Mouse (Mus musculus): ENCODE measurements around the gene Arfip1. TPM values are rescaled to one million over a fixed set of nuclear protein-coding genes. Genes with fewer than 3 reads are reported as not detected.

Arfip1 gene
- 28.1 and 31.2 TPM in 2 replicates for polyA plus RNA-seq (2016; fragmentation: Nextera tagmentation; extraction: Ambion mirVana)

DNA sequence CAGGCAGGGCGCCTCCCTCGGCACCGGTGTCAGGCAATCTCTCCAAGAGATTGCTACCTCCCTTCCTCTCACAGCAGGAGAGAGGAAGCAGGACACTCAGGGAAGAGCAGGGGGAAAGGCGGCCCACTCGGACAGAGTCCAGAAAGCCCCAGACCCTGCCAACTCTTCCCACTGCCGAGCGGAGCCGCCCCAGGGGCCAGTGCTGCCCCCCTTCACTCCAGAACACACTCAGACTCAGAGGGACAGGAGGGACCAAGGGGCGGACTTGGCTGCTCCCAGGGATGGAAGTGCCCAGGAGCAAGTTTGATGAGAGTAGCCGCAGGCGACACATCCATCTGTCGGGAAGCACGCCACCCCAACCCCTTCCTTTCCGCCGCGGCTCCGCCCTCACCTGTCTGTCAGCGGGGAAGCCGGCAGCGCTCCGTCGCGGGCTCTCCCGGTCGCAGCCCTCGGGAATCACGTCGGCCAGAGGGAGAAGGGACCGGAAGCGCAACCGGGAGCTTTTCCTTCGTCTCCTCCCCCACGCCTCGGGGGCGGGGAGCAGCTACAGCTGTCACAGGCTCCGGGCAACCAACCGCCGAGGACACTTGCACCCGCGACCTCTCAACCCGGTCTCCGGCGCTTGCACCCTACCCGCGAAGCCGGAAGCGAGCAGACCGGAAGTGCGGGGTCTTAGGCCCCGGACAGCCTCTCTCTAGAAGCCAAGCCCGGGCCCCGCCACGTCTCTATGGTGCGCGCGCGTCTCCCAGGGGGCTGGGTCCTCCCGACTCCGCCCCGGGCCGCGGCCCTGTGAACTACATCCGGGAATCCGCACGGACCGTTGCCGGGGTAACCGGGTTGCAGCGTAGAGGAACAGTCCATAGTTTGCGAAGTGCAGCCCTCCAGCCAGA, at the start of gene Arfip1:
Arfip1 (minus strand) TSS at position 603 of the 890 bp plus-strand sequence.
- peak; percentile 99 for DNase-seq (ENCODE audit: low spot score)
- Histone ChIP-seq H3K27ac (replicated peaks) (peak within 1 kb of the TSS; percentile 91), H3K36me3 (replicated peaks) (no peaks in the 10 kb centered on the region), H3K4me3 (peak within 1 kb of the TSS; percentile 92), H3K27me3 (replicated peaks; ENCODE audit: low read depth, poor library complexity, severe bottlenecking) (0 out of 2 replicates have a peak, but pooled peaks cover 8% of the 10 kb centered on the region), H3K9me3 (no peaks in the 10 kb centered on the region), H3K4me1 (peaks cover 25% of the 10 kb centered on the region)
- WGBS, result under 1% methylated on average over 70 of the region's 70 CpGs

DNA sequence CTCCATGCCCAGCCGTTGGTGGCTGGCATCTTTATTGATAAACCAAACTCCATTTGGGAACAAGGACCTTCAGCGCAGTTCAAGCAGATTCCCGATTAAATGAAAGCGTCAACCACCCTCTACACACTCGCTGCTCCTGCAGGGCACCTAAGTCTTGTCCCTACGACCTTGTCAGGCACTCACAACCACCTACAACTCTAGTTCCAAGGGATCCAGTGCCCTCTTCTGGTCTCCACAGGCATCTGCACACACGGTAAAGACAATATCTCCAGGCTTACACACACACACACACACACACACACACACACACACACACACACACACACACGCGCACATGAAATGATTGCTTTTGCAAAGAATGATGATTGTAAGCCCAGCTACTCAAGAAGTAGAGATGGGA, 49.2 kb upstream of the Arfip1 start:
- H3K4me3 ChIP-seq, result no peak overlapping the region
- H3K36me3 ChIP-seq (replicated peaks), result no peaks in the 10 kb centered on the region
- DNase-seq (ENCODE audit: low spot score), result no peak
- H3K27me3 ChIP-seq (replicated peaks; ENCODE audit: low read depth, poor library complexity, severe bottlenecking), result no peaks in the 10 kb centered on the region
- no peak overlapping the region for H3K27ac ChIP-seq (replicated peaks)
- H3K9me3 ChIP-seq, result no peaks in the 10 kb centered on the region
- WGBS, result 93% methylated on average over 9 of the region's 9 CpGs
- 0 out of 2 replicates have a peak, but pooled peaks cover 3% of the 10 kb centered on the region for H3K4me1 ChIP-seq

DNA sequence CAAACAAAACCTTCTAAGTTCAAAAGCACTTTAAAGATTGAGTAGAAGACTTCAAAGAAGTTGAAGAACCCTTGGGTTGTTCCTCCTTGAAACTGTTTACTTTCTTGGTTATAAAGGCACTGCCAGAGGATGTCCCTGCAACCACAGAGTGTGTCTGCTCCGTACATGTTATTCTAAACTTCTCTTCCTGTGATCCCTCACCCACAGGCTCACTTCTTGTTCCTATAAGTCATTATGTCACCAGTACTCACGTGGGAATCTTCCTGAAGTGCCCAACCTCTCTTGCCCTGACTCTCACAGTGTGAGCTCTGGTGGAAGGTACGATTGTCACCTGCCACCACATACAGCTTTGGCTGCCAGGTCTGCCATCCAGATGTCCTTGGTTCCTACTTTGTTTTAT, 39.6 kb upstream of the Arfip1 start:
- H3K4me1 ChIP-seq, result 0 out of 2 replicates have a peak, but pooled peaks cover 4% of the 10 kb centered on the region
- 72% methylated on average over 3 of the region's 3 CpGs for WGBS

DNA sequence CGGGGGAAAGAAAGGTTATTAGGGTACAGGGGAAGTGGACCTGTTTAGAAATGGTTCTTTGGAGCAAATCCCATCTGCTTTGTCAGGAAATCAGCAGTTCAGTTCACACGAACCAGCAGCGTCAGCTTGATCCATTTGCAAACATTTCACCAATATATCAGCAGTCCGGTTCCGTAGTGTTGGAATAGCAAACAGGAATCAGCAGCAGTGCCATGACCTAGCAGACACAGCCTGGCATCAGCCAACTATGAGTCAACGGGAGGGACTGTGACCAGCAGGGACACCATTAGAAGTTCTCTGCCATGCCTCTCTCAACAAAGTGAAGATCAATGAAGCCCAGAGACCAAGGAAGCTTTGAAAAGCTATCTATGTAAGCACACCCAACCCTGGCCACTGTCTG, 37.3 kb upstream of the Arfip1 start:
- Histone ChIP-seq H3K4me3 (no peak overlapping the region), H3K36me3 (replicated peaks) (no peaks in the 10 kb centered on the region), H3K4me1 (no peaks in the 10 kb centered on the region), H3K9me3 (no peaks in the 10 kb centered on the region), H3K27ac (replicated peaks) (no peak overlapping the region), H3K27me3 (replicated peaks; ENCODE audit: low read depth, poor library complexity, severe bottlenecking) (no peaks in the 10 kb centered on the region)
- DNase-seq (ENCODE audit: low spot score), result no peak
- WGBS, result 92% methylated on average over 6 of the region's 6 CpGs

More for the DNA sequence above, 39.6 kb upstream of the Arfip1 start:
- DNase-seq (ENCODE audit: low spot score), result no peak
- H3K4me3 ChIP-seq, result no peak overlapping the region
- H3K36me3 ChIP-seq (replicated peaks), result no peaks in the 10 kb centered on the region
- no peaks in the 10 kb centered on the region for H3K27me3 ChIP-seq (replicated peaks; ENCODE audit: low read depth, poor library complexity, severe bottlenecking)
- H3K27ac ChIP-seq (replicated peaks), result no peak overlapping the region
- no peaks in the 10 kb centered on the region for H3K9me3 ChIP-seq

DNA sequence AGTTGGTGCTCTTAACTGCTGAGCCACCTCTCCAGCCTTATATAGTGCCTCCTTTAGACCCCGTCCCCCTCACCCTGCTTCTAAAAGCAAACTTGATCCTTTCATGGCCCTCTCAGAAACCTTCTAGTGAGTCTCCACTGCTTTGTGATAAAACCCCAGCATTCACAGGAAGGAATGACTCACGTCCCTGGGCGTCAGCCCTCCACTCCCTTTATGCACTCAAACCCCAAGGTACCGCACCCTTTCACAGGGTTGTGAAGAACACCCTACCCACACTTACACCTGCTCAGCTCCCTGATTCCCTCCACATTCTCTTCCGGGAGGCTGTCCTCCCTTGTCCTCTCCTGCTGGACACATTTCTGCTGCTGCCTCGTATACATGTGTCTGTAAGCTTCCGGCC, 36.6 kb upstream of the Arfip1 start:
- Histone ChIP-seq H3K4me3 (no peak overlapping the region), H3K4me1 (no peaks in the 10 kb centered on the region), H3K27ac (replicated peaks) (no peak overlapping the region), H3K9me3 (no peaks in the 10 kb centered on the region), H3K36me3 (replicated peaks) (no peaks in the 10 kb centered on the region), H3K27me3 (replicated peaks; ENCODE audit: low read depth, poor library complexity, severe bottlenecking) (no peaks in the 10 kb centered on the region)
- DNase-seq (ENCODE audit: low spot score), result no peak
- WGBS, result 93% methylated on average over 7 of the region's 7 CpGs

DNA sequence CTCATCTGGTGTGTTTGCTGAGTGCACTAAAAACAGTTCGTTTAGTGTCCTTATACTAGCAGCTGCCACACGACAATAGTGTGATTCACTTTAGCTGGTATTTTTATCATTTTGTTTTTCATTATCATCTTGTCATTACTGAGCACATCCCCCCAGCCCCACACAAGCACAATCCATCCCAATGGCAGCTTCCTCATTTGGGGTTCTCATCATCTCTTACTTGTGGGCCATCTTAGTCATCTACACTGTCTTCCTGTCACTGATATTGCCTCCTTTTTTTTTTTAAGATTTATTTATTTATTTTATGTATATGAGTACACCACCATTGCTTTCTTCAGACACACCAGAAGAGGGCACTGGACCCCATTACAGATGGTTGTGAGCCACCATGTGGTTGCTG, 36.2 kb upstream of the Arfip1 start:
- Histone ChIP-seq H3K9me3 (no peaks in the 10 kb centered on the region), H3K4me3 (no peak overlapping the region), H3K36me3 (replicated peaks) (no peaks in the 10 kb centered on the region), H3K27ac (replicated peaks) (no peak overlapping the region), H3K27me3 (replicated peaks; ENCODE audit: low read depth, poor library complexity, severe bottlenecking) (no peaks in the 10 kb centered on the region), H3K4me1 (no peaks in the 10 kb centered on the region)
- DNase-seq (ENCODE audit: low spot score), result no peak
- WGBS, result 86% methylated on average over 2 of the region's 2 CpGs

DNA sequence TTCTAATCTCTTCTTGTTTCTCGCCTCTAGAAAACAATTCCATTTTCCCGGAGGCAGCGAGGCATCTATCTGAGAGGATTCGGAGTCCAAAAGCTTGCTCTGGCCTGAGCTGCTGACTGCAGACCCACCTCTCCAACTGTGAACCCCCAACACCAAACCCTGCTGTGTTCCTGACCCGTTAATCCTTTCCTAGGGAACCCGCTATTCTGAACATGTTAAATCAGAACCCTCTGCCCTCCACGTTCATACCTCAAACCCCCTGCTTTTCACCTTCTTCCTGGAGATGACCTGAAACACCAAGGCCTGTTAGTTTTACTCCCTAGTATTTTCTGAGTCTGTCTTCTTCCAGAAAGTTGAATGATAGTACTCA, 33.4 kb upstream of the Arfip1 start:
- Histone ChIP-seq H3K9me3 (no peaks in the 10 kb centered on the region; the same call in 1 of the 2 replicates), H3K27ac (replicated peaks) (no peak overlapping the region), H3K36me3 (replicated peaks) (no peaks in the 10 kb centered on the region), H3K4me1 (no peaks in the 10 kb centered on the region), H3K4me3 (no peak overlapping the region), H3K27me3 (replicated peaks; ENCODE audit: low read depth, poor library complexity, severe bottlenecking) (no peaks in the 10 kb centered on the region)
- no peak for DNase-seq (ENCODE audit: low spot score)
- 33% methylated on average over 7 of the region's 7 CpGs for WGBS

DNA sequence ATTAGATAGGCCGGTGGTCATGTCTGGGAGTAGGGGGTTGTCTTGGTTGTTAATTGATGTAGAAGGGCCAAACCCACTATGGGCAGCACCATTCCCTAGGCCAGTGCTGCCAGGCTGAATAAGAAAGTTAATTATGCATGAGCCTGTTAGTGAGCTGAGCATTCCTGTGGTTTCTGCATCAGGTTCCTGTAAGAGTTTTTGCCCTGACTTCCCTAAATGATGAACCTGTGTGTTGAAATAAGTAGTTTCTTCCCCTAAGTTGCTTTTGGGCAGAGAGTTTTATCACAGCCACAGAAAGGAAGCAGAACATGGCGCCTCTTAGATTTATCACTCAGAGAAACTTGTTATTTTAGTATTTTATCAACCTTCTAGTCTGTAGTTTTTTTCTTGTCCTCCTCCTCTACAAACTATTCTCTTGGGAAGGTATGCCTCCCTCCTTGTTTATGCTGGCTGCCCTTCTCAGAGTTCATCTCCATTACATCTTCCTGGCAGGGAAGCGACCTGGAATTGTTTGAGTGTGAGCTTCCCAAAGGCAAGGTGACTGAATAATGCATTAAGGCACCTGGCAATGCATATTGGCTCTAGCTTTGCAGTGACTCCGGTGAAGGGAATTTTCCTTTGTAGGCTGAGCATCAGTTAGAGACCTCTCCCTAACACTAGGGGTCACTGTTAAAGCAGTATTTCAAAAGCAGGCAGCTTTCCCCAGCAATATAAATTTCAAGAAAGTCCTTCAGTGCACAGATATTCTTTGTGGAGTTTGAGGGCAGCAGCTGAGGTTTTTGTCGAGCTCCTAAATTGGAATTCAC, 32.8 kb upstream of the Arfip1 start:
- H3K4me3 ChIP-seq, result no peak overlapping the region
- 29% methylated on average over 5 of the region's 5 CpGs for WGBS
- H3K36me3 ChIP-seq (replicated peaks), result no peaks in the 10 kb centered on the region
- H3K4me1 ChIP-seq, result no peaks in the 10 kb centered on the region
- H3K27ac ChIP-seq (replicated peaks), result no peak overlapping the region
- no peaks in the 10 kb centered on the region for H3K27me3 ChIP-seq (replicated peaks; ENCODE audit: low read depth, poor library complexity, severe bottlenecking)
- H3K9me3 ChIP-seq, result no peaks in the 10 kb centered on the region; the same call in 1 of the 2 replicates
- DNase-seq (ENCODE audit: low spot score), result no peak

DNA sequence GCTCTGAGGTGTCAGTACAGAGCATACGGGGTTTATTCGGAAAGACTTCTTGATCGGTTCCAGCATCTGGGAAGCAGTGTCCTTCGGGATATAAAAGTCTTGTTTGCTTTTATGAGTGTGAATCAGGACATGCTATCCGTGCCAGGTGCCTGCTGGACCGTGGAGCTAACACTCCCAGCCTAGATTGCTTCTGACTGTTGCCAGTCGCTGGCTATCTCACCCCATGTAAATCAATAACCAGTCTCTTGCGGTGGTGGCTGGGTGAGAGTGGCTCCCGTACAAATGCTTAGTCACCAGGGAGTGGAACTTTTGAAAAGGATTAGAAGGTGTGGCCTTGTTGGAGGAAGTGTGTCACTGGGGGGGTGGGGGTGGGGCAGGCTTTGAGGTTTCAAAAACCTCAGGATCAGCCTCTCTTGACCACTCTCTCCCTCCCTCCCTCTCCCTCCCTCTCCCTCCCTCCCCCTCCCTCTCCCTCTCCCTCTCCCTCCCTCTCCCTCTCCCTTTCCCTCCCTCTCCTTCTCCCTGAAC, 27.8 kb upstream of the Arfip1 start:
- WGBS, result 86% methylated on average over 9 of the region's 9 CpGs

DNA sequence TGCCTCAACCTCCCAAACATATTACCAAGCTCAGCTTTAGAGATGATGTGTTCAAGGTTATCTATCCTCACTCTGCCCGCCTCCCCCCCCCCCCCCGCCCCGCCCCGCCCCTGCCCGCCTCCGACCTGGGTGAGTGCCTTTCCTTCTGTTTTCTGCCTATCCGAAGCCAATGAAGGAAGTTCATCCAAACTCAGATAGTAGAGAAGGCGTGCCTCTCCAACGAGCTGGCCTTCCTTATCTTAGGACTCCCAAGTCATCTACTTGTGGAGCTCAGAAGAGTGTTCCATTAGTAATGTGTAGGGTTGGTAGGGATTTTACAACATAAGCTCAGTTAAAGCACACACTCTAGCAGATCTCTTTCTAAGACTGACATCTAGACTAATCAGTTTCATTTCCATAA, 20.8 kb upstream of the Arfip1 start:
- Histone ChIP-seq H3K27ac (replicated peaks) (no peak overlapping the region), H3K36me3 (replicated peaks) (no peaks in the 10 kb centered on the region), H3K27me3 (replicated peaks; ENCODE audit: low read depth, poor library complexity, severe bottlenecking) (no peaks in the 10 kb centered on the region), H3K4me1 (peaks cover 4% of the 10 kb centered on the region; the same call in 1 of the 2 replicates), H3K4me3 (no peak overlapping the region), H3K9me3 (0 out of 2 replicates have a peak, but pooled peaks cover 5% of the 10 kb centered on the region)
- WGBS, result 84% methylated on average over 9 of the region's 9 CpGs
- DNase-seq (ENCODE audit: low spot score), result no peak

More for the DNA sequence above, 27.8 kb upstream of the Arfip1 start:
- Histone ChIP-seq H3K36me3 (replicated peaks) (no peaks in the 10 kb centered on the region), H3K4me3 (no peak overlapping the region), H3K27ac (replicated peaks) (no peak overlapping the region), H3K9me3 (peaks cover 5% of the 10 kb centered on the region; the same call in 1 of the 2 replicates), H3K4me1 (no peaks in the 10 kb centered on the region), H3K27me3 (replicated peaks; ENCODE audit: low read depth, poor library complexity, severe bottlenecking) (no peaks in the 10 kb centered on the region)
- no peak for DNase-seq (ENCODE audit: low spot score)

DNA sequence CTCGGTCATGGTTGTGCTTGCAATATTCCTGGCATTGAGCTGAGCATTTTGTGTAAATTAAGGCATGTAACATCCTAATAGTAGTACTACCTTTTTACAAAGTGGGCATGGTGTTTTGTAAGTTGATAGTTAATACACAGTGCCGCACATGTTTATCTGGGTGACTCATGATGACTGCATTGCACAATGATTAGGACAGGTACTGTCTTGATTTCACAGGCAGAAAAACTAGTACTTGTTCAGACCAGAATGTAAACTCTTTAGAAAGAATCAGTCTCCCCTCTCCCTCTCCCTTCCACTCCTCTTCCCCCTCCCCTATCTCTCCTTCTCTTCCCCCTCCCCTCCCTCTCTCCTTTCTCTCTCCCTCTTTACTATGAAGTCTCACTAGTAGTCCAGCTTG, 20.3 kb upstream of the Arfip1 start:
- Histone ChIP-seq H3K27ac (replicated peaks) (no peak overlapping the region), H3K4me1 (peaks cover 4% of the 10 kb centered on the region; the same call in 1 of the 2 replicates), H3K27me3 (replicated peaks; ENCODE audit: low read depth, poor library complexity, severe bottlenecking) (no peaks in the 10 kb centered on the region), H3K4me3 (no peak overlapping the region), H3K9me3 (0 out of 2 replicates have a peak, but pooled peaks cover 5% of the 10 kb centered on the region), H3K36me3 (replicated peaks) (no peaks in the 10 kb centered on the region)
- DNase-seq (ENCODE audit: low spot score), result no peak
- 94% methylated on average over 2 of the region's 2 CpGs for WGBS

DNA sequence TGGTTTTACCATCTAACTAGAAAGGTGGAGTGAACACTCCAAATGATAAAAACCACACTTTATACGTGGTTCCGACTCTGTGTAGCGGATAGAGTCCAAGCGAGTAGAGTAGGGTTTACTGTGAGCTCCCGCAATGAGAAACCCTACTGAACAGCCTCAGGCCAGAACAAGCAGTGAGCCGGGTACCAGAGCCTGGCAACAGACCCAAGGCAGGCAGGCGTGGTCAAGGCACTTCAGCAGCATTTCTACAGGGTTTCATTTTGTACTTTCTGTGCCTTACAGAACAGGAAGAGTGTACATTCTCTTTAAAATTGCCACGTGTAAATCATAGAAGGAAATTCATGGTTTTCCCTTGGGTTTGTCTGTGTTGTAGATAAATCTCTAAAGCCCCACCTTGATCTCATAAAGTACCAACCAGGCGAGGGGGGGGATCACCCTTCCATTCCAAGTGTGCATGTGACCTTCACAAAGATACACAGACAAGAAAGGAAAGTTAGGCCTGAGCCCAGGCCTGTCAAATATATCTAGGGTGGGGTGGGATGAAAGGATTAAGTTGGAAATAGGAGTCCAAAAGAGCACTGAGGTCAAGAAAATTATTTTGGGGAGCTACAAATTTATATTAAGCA, 19.6 kb upstream of the Arfip1 start:
- Histone ChIP-seq H3K27ac (replicated peaks) (no peak overlapping the region), H3K27me3 (replicated peaks; ENCODE audit: low read depth, poor library complexity, severe bottlenecking) (peaks cover 5% of the 10 kb centered on the region), H3K36me3 (replicated peaks) (no peaks in the 10 kb centered on the region), H3K4me3 (no peak overlapping the region), H3K9me3 (0 out of 2 replicates have a peak, but pooled peaks cover 5% of the 10 kb centered on the region), H3K4me1 (peaks cover 4% of the 10 kb centered on the region; the same call in 1 of the 2 replicates)
- 83% methylated on average over 9 of the region's 9 CpGs for WGBS
- DNase-seq (ENCODE audit: low spot score), result no peak

Measured in embryonic facial prominence, embryonic 10.5 days (tissue).